Mouse (Mus musculus): ENCODE measurements around the gene Stard13.

The Stard13 gene

DNA sequence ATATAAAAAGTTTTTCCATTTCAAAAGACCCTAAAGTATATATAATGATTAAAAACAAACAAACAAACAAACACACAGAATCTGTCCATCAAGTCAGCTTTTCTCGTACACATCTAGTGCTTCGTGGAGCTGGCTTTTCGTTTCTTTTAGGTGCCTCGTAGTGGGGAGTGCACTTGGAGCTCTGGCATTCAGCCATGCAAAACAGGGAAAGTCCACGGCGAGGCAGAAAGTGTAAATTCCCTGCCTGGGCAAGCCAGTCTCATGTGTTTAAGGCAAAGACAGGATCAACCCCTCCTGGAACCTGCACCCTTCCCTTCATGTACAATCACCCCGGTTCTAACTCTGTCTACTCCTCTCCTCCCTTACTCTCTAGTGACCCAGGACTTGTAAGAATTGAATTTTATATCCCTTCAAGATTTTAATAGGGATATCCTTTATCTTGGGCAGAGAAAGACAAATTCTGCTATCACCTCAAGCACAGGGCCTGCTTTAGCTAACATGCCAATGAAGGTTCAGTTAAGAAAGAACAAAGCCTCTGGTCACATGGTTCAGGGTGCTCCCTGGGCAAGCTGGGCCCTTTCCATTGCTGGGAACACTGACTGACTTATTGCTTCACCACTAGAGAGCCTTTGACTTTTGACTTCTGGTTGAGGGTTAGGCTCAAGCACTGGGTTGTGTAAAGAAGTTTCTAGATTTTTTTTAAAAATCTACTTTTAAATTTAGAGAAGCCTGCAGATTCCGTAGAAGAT, 98.4 kb downstream of the Stard13 start:
- DNase-seq: no peak

GRCm38 (mm10) chr5:151134202-151134601, 99.4 kb downstream of the Stard13 start:
- no peak for DNase-seq

- no peak for DNase-seq
These were observed 99.9 kb downstream of the Stard13 start for GRCm38 (mm10) chr5:151133744-151134143.

DNA sequence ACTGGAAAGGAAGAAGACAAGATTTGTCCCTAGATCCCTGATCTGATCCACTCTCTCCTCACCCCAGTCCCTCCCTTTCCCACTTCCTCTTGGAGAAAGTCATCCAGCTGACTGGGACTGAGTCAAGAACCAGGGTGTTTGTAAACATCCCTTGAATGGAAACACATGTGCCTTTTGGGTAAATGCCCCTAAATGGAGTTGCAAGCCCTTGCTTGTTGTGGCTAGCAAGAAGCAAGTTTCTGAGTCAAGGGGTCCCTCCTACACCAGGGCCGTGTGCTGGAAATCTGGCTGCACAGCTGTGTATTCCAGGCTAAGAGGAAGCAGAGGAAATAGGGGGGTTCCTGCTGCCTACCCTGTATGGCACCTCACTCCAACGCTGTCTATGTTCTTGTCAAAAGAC, 103.9 kb downstream of the Stard13 start:
- no peak for DNase-seq

- no peak for DNase-seq
These were observed 106.3 kb downstream of the Stard13 start for GRCm38 (mm10) chr5:151127298-151127717.

GRCm38 (mm10) chr5:151126608-151127005, 107.0 kb downstream of the Stard13 start:
- DNase-seq: no peak

GRCm38 (mm10) chr5:151125985-151126607, 107.5 kb downstream of the Stard13 start:
- DNase-seq: no peak

GRCm38 (mm10) chr5:151117846-151118245, 115.8 kb downstream of the Stard13 start:
- DNase-seq: no peak

DNA sequence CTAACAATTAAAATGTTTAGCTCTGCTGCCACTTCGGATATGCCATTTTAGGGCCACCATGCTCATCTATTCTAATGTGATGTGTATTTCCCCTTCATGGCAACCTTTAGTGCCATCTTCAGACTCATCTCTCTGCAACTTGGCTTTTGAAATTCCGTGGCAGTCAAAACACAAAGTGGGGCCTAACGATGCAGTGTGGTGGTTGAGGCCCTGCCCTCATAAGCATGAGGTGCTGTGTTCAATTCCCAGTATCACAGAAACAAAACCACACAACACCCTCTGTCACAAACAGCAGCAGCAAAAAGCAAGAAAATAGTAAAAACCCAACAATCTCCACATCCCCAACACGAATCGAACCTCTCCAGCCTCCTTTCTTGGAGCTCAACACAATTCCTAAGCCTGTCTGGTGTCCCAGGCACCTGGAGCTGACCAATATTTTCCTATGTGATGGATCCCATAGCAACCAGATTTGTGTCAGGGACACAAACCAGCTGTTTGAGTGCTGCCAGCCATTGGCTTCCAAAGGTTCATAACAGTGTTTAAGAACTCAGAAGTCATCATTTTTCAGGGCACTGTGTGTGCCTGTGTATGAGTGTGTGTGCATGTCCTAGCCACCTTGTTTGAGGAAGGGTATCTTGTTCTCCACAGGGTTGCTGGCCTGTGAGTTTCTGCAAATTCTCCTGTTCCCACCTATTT, 117.3 kb downstream of the Stard13 start:
- DNase-seq: no peak

- no peak for DNase-seq
These were observed 120.9 kb downstream of the Stard13 start for GRCm38 (mm10) chr5:151112743-151113142.

DNA sequence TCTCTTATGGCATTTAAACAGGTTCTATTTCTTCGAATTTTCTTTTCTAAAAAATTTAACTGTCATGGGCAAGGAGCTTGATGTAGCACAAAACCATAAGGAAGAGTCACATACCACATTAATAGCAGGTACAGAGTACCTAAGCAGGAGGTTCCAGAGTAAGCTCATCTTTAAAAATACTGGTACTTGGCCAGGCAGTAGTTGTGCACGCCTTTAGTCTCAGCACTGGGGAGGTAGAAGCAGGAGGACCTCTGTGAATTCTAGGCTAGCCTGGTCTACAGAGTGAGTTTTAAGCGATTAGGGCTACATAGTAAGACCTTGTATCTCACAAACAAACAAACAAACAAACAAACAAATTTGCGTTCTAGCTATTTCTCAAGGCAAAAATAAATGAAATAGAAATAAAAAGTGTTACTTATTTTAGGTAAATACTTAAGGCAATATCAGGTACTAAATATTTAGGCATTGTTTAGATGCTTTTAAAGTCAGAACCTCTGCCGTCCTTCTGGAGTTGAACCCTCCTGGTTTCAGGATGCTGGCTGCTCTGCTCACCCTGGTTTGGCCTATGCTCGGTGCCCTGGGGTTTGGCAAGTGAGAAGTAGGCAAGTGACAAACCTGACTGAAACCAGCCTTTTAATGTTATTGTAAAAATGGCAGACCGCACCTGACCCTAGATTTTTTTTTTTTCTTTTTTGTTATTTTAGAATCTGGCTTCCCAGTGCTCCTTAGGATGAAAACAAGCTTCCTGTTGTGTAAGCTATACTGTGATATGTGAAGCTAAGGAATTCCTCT, 122.4 kb downstream of the Stard13 start:
- DNase-seq: no peak

GRCm38 (mm10) chr5:151110461-151110908, 123.2 kb downstream of the Stard13 start:
- no peak for DNase-seq

DNA sequence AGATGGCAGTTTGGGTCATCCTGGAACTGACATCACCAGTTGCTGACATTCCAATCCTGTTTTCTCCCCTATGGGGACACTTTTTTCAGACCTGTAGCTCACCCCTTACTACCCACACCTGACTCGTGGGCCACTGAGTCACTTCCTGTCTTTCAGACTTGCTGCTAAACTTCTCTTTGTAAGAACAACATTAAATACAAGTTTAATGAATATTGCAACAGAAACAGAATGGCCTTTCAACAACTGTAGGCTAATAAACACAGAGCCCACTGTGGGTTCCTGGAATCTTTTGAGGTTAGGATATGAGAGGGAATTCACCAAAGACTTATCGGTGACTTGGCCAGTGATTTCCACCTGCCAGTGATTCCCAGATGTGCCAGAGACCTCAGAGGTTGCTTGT, 123.8 kb downstream of the Stard13 start:
- no peak for DNase-seq

DNA sequence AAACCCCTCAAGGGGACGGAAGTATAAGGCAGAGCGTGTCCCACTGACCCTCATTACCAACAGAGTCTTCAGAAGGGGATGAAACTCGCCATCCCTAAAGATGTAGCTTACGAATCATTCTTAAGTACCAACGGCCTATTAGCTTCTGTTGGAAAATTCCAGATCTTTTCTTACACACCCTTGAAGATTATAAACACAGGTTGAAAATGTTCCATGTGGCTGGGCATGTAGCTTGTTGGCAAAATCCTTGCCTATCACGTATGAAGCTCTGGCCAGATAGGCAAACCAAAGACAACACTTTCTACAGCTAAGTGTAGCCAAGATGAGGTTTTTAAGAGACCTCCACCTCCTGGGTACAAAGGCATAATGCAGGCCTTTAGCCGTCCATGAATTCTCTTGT, 124.7 kb downstream of the Stard13 start:
- no peak for DNase-seq

DNA sequence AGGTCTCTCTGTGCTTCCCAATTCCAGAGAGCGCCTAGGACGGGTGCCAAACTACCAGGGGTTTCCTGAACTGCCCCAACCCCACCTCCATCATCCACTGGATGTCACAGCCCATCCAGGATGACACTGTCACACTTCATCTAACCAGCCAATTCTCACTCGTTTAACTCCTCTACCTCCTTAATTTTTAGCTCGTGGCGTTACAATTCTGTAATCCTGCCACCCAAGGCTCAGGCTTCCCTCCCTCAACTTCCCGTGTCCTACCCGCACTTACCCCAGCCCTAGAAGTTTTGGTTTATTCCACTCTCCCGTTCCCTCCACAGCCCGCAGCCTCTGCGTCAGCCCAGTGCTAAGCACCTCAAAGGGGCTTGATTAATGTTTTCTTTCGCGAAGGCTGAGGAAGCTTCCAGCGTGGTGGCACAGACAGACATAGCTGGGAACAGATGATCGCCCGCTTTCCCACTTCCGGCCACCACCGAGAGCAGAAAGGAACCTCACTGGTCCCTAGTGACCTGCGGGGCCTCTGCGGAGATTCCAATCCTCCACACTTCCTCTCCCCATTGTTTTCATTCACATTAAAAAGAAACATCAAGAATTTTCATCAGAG, 125.2 kb downstream of the Stard13 start:
- no peak for DNase-seq

GRCm38 (mm10) chr5:151106841-151107240, 126.8 kb downstream of the Stard13 start:
- no peak for DNase-seq

DNA sequence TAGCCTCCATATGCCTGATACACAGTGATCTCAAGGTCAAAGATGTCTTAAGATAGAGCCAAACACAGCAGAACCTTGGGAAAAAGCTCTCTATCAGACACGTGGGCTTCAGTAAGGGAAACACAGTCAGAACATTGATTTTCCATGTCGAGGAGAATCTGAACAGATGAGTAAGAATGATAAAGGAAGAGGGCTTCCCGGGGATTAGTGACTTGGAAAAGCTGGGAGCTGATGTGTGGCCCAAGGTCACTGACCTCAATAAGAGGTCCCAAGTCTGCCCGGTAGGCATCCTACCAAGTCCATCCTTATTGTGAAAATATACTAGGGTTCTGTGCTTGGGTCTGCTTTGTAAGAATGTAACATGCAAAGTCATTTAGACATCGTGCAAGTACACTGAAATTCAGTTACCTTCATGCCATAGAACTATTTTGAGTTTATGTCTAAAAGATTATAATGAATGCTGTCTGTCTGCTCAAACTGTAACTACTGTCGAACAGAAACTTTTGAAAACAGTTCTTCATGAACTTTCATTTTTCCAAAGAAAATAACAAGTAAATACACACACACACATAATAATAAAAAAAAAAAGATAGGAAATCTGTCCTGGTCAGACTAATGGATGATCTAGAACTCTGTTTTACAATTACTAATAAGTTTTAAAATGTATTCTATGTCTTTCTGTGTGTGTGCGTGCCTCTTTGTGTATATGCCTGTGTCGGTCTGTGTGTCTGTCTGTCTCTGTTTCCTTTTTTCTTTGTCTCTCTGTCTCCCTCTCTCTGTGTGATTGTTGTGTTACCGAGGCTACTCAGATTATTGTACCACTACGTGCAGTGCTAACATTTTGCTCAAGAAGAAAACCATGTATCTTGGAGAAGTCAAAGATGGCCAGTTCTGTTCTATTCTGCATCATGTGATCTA, 128.3 kb downstream of the Stard13 start:
- DNase-seq: no peak

DNA sequence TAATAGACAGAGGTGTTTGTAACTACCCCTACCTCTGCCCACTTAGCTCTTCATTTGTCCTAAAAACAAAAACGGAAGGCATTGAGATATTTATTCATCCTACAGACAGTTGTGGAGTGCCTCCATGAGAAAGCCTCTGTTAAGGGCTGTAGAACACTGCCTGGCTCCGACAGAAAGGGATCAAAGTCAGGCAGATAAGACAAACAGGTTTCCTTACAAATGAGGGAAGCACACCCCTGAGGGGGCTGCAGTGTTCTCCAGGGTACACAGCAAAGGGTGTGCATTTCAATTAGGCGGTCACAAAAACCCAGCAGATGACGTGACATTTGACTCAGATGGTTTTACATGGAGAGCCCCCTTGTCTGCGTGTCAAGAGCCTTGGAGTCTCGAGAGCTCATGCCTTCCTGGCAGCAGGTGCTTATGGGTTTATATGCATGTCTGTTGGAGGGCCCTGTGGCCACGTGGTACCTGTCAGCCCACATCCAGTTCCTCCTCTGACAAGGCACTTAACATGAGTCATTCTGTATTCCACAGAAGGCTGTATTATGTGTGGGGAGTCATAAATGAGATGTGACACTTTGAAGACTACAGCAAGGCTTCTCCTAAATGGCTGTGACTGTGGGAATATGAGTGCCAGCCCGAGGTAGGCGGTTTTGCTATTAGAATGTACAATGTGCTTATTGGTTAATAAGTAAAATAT, 129.1 kb downstream of the Stard13 start:
- DNase-seq: peak; percentile 41

GRCm38 (mm10) chr5:151103284-151103683, 130.4 kb downstream of the Stard13 start:
- no peak for DNase-seq

DNA sequence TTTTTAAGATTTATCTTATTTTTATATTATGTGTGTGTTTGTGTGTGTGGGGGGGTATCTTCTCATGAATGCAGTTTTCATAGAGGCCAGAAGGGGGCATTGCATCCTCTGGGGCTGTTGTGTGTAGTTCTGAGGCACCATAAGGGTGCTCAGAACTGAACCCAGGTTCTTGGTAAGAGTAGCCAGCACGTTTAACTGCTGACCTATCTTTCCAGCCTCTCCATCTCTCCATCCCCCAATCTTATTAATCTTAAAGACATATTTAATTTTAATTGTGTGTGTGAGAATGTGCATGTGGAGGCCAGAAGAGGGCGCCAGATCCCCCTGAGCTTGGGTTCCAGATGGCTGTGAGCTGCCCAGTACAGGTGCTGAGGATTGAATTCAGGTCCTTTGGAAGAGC, 131.4 kb downstream of the Stard13 start:
- no peak for DNase-seq

GRCm38 (mm10) chr5:151096012-151096411, 137.6 kb downstream of the Stard13 start:
- DNase-seq: no peak
